Mouse (Mus musculus) C2C12 (cell line): ENCODE measurements around the gene Mpzl1.

ENCODE experiments used
- CEBPB ChIP-seq: IDR thresholded peaks from one replicate; pipeline ENCODE4 v1.6.1; 2011; ENCODE audit warnings: low read depth, mild to moderate bottlenecking, control low read depth, moderate library complexity
- CTCF ChIP-seq: IDR thresholded peaks from one replicate; pipeline ENCODE4 v1.5.1; 2011; ENCODE audit not compliant: control insufficient read depth, insufficient read depth, insufficient read length
- FOSL1 ChIP-seq: IDR thresholded peaks from one replicate; pipeline ENCODE4 v1.8.0; 2011; ENCODE audit warnings: mild to moderate bottlenecking, low read length; ENCODE audit not compliant: poor library complexity, insufficient read depth, severe bottlenecking
- MAX ChIP-seq: IDR thresholded peaks from one replicate; pipeline ENCODE4 v1.6.1; 2011; ENCODE audit warnings: mild to moderate bottlenecking, control low read depth
- MYOD1 ChIP-seq: IDR thresholded peaks from one replicate; pipeline ENCODE4 v1.6.1; 2011; ENCODE audit warnings: low read depth; ENCODE audit not compliant: control insufficient read depth, insufficient read length
- MYOG ChIP-seq: IDR thresholded peaks from one replicate; pipeline ENCODE4 v1.6.1; 2011; ENCODE audit not compliant: control insufficient read depth, insufficient read length; ENCODE audit errors: extremely low read depth
- USF1 ChIP-seq: IDR thresholded peaks from one replicate; pipeline ENCODE4 v1.6.1; 2011; ENCODE audit warnings: low read depth, mild to moderate bottlenecking, control low read depth, moderate library complexity

DNA sequence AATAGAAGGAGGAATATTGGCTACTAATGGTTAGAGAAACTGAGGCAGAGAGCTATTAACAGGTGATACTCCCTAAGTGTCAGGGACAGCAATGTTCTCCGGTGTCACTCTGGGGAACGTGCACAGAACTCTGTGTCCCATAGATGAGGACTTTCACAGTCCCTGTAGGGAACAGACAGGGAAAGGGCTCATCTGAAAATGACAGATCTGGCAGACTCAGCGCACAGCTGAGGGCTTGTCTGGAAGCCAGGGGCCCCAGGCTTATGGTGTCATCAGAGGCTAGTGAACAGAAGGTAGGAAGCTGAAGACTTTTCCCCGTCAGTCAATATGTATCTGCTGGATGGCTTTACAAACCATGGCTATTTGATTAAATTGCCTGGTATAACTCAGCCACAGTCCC lies 43.2 kb upstream of the Mpzl1 start:
- no peak for TF ChIP-seq CTCF
- TF ChIP-seq MYOG = no peak
- no peak for TF ChIP-seq CEBPB
- no peak for TF ChIP-seq MAX
- no peak for TF ChIP-seq FOSL1
- no peak for TF ChIP-seq MYOD1
- no peak for TF ChIP-seq USF1
